Mouse (Mus musculus): ENCODE measurements at regions not wholly inside any gene's neighbourhood (a gene's known extent, or its start where the extent isn't known, plus 50 kb on each side); places are given as distances from the start of the nearest gene placed in this dataset.
"Not testable (repeated sequence)": the region's sequence is repeated elsewhere in the genome, so short reads cannot be mapped to it uniquely, and the experiment has no call there.

DNA sequence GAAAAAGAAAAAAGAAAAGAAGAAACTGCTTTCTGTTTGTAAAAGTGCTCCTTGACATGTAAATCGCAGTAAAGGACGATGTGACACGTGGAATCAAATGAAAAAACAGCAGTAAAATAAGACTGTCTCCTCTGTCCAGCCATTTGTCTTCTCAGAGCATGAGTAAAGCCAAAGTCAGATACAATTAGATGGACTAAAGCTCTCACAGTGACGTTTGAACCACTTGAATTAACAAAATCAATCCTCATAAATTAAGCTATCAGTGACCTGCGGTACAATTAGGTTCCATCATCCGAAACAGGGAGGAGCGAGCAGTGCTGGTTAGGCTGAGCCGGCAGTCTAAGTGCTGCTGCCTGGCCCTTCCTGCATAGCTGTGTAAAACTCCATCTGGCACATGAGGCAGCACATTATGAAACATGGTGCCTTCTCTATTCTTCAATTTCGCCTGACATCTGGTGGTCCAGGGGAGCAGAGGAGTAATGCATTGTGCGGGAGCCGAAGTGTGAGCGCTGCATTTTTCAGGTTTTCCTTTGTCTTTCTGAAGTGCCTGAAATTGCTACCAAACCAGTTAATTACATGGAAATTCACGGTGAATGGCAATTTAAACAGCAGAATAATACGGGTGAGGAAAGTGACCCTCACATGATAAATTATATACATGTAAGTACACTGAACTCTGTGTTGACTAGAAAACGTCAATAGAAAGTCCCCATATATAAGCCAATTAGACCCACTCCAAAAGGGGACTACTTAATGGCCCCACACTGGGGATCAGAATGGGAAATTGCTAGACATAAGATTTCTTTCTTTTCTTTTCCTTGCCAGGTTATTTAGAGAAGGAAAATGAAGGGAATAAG, 118.1 kb downstream of the Mmrn1 start:
- no peak for DNase-seq

DNA sequence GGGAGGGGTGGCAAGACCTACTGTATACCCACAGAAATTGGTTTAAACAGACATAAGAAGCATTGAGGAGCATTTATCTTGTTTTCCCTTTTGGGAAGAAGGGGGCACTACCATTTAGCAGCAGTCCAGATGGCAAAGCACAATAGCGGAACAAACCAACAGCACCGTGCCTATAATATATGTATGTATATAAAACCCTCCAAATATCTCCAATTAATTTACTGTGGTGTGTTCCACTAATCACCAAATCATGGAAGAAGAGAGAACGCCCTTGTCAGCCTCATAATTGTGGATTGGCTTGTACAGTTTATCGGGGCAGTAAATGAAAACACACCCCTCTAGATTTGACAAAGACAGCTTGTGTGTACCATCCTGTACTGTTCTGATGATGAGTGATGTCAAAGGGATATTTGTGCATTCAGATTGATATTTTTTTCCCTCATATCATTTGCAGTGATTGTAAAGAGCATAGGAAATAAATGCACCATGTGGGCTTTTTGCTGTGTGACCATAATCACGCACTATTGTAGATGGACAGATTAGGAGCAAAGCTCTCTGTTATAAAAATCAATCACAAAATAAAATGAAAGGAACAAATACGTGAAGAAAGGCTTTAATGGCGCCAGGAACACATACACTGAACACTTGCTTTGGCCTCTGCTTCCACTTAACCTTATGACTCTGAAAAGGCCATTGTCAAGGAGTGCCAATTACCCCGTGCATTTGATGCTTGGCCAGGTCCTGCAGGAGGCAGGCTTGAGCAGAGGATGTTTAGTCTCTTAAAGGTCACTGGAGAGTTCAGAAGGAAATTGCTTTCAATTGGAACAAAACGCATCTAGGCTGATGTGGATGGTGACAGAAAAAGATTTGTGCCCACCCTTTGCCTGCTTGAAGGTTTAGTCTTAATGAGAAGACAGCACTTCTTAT, 119.0 kb downstream of the Mmrn1 start:
- peak; percentile 22 for DNase-seq

DNA sequence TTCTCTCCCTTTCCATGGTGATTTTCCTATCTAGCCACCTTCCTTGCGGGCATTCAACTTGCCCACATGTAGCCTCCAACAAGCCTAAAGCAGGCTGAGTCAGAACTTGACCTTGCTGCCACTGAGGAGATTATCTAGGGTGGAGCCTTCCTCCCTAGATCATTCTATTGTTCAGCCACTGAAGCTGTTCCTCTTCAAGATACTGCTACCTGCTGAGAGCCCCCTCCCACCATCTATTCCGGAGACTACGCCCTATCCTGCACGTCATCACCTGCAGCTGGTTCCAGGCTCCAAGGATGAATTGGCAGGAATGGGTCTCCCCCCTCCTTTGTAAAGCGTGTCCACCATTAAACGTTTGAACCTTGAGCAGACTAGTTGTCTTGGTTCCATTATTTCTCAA, 122.9 kb downstream of the Mmrn1 start:
- DNase-seq: not testable (repeated sequence)

DNA sequence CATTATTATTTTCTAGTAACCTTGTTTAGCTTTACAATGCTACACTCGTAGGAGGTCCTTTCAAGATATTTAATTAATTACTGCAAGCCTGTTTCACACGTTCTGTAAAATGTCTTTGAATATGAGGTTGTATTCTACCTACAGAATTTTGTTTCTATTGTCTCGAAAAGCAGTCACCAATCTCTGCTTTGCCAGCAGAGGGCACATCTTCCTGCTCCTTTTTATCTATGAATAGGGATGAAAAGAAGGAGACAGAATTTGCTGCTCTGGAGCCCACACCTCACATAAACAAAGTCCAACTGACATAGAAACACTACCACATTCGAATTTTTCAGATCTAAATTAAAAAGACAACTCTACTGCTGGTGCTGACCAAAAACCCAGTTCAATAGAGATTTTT, 117.0 kb upstream of the Ccser1 start:
- DNase-seq: peak; percentile 43

DNA sequence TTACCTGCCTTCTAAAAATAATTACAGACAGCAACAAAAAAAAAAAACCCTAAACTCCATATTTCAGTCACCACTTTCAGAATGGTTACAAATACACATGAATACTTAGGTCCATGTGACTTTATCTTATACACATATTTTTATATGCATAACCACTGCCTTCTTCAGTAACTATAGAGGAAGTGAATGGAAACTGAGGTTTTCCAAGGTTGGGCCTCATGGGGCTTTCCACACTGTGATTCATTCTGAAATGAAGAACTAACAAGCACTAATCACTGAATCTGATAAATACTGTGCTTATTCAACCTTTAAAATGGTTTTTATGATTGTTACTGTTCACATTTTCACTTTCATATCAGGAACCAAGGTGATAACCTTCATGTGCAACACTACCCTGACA, 114.4 kb upstream of the Ccser1 start:
- DNase-seq: no peak

DNA sequence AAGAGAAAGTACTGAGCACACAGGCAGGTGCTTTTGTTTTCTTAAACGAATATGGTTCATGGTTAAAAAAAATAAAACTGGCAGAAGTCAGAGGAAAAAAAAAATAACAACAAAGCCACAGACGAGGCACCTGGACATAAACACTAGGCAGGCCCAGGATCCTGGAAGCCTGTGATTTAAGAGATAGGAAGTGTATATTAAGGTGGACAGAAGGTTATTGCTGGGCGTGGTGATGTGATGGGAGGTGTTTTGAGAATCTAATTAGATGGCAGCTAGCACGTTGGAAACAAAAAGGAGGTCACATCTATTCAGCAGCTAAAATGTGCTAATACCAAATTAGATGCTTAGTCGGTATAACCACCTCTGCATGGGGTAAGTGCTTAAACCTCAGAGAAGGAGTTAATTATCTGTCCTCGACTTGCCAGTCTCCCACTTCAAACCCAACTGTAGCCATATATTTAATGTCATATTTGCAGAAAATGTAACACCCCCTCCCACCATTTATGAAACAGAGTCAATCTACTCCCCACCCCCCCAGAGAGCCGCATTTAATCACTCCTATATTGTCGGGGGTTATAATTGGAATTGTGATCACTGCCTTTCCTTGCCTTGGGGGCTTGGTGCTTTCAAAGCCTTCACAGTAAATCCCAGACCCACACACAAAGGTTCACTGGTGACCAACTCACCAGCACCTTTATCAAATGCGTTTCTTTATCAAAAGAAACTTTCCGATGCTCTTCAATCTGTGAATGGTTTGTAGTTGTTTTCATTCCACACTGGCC, 113.4 kb upstream of the Ccser1 start:
- no peak for DNase-seq

DNA sequence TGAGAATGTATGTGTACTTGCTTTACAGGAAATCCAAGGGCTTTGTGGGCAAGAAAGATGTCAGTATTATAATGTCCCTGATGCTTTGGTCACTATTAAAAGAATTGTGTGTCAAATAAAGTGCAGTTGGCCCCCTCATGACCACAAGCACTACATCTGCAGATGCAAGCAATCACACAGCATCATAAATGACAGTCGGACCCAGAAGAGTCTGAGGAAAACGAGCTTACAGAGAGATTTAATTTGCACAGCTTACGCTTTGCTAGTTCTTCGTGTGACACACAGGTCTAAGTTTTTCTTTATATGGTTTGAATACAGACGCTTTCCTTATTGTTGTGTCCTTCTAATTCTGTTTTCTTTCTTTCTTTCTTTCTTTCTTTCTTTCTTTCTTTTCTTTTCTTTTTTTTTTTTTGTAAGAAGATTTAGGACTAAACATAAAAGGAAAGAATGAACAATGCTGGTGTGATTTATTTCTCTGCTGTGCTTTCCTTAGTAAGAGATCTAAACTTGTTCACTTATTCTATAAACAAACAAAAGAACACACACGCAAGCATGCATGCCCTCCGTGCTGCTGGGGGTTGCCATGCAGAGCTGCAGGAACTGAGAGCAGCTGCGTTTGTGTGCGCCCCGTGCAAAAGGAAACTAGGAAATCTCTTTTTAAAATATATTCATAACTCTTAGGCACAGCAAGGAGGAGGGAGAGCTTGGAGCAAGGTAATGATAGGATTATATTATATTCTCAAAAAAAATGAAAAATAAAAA, 112.6 kb upstream of the Ccser1 start:
- no peak for DNase-seq

DNA sequence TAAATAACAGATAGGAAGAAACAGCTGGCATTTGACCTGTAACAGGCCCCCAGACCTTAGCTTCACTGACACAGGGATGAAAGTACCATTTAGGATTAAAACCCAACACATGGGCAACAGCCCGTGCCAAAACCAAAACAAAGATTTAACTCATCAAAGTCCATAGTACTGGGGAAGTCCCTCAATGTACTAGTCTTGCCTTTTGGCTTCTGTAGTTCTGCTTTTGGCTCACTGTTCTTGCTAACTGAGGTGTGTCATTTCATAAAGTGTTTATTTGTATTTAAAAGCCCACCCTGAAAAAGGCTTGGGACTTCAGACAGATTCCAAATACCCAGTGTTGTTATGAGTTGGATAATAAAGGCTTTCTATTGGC, 112.0 kb upstream of the Ccser1 start:
- no peak for DNase-seq

DNA sequence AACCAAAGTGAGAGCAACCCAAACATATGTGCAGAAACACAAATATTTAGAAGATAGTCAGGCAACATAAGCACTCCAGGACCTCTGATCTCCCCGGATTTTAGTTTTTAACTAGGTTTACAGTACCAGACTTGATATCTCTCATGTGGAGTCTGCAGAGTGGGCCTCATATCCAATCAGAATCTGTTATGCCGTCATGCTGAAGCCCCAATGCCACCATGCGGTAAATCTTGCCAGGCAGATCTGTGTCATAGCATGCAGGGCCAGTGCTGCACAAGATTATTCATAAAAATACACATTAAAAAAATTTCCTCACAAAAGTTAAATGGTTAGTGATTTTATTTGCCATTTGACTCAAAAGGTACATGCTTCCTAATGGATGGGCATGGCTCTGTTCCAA, 106.9 kb upstream of the Ccser1 start:
- no peak for DNase-seq

DNA sequence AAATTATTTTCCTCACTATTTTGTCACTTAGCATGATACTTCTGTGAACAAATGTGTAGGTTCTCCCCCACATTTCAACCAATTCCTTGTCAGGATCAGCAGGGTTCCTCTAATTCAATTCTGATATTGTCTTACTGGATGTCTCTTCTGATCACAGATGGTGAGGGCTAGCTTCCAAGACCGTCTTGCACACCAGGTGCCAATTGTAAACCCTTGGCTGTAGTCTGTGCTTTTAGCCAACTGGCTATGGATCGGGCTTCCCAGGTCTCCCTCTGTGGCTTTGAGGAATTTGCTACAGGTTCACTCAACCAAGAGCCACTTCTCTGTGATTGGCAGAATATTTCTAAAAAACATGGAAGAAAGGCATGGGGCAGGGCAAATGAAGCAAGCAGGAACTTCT, 106.3 kb upstream of the Ccser1 start:
- DNase-seq: no peak

DNA sequence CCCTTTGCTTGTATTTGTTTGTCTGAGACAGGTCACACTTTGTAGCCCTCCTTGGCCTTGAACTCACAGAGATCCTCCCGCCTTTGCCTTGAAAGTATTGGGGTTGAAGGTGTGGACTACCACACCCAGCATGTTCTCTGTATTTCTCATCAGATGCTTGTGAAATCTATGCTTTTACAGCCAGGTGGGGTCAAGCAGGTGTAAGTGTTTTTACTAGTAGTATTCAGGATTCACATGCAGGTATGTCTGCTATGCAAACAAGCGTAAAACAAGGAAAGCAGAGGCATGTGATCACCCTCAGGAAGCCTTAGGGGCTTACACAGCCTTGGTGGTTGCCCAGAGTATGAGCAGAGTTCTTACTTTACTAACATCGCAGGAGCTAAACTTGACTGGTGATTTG, 105.4 kb upstream of the Ccser1 start:
- DNase-seq: no peak

DNA sequence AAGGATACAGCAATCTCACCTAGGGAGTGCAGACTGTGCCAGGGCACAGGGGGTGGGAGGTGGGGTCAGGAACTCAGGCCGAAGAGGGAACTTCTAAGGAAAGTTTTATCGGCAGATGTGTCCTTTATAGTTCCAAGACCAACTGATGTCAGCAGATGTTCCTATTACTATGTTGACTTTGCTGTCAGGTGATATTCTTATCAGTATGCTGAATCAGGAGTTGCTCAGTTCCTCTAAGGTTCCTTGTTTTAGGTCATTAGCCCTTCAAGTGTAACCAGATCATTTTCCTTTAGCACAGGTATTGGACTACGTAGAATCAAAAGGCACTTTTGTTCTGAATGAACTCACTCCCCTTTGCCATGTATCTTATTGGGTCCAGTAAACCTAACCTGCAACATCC, 101.6 kb upstream of the Ccser1 start:
- DNase-seq: no peak

DNA sequence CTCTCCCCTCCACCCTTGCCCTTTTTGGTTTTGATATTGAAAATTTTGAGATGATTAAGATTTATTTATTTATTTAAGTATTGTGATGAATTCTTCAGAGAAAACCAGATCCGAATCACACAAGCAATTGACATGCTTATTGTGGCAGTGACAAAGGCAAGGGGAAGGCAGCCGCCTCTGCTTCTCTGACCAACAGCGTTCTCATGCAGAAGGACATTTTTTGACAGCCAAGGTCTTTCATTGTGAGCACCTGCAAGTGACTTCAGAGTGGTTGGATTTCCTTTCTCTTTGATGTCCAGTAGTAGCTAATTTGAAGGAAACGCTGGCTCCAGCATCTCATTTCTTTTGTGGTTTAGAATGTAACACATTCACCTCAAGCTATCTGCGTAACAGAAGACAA, 99.5 kb upstream of the Ccser1 start:
- DNase-seq: no peak

DNA sequence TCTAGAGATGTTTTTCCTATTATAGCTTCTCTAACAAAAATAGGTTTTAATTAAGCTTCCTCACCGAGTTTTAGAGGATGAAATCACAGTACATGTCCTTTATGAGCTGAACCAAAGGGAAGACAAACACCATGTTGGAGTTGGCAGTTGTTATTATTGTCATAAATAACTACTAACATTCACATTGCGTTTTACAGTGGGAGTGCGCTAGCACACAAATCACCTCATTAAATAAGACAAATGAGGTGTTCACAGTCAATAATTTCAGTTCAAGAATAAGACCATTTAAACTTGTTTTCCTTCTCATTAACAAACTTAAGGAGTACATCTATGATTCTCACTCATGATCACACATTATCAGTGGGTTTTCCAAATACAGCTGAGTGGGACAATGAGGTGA, 96.8 kb upstream of the Ccser1 start:
- DNase-seq: no peak

DNA sequence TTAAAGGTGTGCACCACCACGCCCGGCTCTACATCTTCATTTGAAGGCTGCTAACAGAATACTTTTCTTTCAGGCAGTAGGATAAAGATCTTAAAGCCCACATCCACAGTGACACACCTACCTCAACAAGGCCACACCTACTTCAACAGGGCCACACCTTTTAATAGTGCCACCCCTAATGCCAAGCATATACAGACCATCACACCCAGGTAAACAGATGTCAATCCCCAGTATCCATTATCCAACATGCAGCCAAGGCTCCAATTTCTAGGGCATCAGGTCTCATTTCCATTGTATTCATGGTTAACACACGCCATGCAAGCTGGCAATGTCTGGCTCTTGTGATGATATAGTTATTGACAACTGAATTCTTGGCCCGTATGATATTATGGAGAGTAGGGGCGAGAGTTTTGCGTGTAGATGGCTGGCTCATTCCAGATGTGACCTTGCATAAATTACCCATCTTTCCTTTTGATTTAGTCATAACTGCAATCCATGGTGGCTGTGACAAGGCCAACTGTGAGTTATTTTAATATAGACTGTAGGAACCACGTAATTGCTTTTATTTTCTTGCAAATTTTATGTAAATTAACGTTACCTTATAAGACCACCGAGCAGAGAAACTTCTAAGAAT, 80.7 kb upstream of the Ccser1 start:
- DNase-seq: no peak

DNA sequence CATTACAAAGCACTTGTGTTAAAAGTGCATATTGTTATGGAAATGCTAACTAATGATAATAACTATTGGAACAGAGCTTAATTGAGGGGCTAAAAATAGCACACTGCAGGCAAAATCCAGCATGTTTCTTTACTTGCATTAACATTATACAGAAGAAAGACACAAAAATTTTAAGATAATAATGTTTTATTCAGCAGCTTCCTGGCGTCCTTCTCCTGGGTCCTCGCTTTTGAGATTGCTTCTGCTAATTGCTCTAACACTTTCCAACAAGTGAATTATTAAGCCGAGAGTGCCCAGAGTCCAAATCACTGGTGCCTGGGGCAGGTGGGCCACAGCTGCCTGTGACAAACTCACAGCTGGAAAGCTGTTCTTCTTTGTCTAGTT, 80.2 kb upstream of the Ccser1 start:
- no peak for DNase-seq

DNA sequence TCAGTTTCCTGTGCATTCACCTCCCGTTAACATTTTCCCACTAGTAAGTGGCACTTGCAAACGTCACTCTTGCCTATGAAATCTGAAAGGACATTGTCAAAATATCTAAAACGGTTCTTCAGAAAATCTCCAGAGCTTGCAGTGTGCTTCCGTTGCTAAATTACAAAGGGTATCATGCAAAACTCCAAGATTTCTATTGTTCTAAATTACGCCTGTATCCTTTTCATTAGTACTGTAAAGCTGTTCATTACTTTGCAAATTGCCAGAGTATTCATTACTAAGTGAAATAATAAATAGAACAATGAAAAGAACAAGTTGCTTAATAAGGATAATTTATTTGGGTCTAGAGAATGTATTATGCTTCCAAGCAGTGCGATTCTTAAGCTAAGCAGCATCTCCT, 78.2 kb upstream of the Ccser1 start:
- DNase-seq: no peak

DNA sequence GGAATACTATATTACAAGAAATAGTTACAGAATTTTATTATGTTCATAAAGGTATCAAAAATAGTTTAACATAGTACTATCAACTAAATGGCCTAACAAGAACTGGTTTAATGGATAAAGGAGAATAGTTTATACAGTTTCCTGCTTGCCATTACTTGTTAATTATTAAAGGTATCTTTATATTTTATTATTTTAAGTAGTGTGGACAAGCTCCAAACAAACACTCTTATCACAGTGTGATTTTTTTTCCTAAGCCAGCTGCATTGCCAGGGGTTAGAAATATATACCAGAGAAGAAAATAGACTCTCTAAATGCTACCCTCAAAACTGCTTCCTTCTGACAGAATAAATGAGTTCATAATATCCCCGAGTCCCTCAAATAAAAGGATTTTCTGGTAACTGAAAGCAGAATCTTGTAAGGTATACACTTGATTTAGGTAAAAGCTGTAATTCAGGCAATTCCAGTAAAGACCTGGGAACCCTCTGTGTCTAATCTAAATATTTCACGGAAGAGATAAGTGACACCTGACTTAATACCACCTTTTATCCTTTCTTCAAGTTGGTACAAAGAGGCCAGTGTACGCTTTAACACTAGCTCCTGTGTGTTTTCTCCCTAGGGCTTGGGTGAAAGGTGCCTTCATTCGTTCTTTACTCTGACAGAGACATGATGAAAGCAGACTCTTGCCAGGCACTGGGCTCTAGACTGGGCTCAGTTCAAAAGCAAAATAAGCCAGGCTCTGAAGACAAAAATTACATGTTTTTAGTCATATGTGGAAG, 76.5 kb upstream of the Ccser1 start:
- no peak for DNase-seq

DNA sequence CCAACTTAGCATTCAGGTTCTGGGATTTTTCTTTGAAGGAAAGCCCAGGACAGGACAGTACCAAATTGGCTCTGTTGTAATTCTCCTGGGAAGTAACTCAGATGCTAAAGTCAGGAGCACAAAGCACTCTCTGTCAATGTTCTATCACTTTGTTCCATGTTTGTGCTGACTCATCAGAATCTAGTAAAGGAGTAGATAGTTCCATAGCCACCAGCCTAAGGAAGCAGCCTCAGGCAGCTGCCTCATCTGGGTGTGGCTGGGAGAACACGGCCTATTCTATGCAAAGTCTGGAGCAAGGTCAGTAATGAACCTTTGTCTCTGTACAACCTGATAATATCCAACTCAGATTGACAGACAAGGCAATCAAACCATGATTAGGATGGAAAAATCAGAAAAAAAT, 64.9 kb upstream of the Ccser1 start:
- DNase-seq: no peak

DNA sequence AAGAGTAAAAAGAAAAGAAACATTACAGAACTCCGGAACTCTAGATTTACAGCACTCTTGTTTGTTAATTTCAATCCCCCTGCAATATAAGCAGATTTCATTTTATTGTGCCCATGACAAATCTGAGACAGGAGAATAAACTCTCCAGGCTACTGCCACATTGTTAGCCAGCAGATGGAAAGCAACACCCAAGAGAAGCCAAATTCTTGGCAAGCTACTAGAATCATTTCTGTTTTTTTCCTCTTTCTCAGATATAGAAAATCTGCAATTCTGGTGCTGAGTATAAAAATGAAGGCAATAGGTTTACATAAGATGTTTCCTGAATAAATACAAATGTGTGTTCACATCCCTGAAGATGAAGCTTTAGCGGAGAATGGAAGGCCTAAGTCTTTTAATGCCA, 60.5 kb upstream of the Ccser1 start:
- DNase-seq: no peak

DNA sequence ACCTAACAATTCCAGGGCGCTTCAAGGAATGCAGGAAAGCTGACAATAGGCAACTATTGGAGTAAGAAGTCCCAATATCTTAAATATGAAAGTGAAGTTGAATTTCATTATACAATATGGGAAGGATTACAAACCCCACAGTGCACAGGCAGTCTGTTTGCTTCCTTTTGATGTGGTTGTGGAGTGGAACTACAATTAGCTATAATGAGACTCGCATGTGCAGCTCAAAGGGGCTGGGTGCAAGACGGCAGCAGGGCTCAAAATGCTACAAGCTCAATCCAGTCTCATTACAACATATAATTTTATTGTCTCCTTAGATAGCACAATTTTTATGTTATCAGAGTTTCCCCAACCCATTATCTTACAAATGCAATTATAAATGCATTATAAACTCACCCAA, 54.7 kb upstream of the Ccser1 start:
- DNase-seq: no peak

Measured in lung, postnatal 36 days (tissue).